Mouse (Mus musculus): ENCODE data around the gene Dnaja3. TPM values are rescaled to one million over a fixed set of nuclear protein-coding genes. Genes with fewer than 3 reads are reported as not detected.
"Not testable (repeated sequence)": the region's sequence is repeated elsewhere in the genome, so short reads cannot be mapped to it uniquely, and the experiment has no call there.

Dnaja3 gene
- polyA plus RNA-seq, 1 experiment, result 51.9 TPM

DNA sequence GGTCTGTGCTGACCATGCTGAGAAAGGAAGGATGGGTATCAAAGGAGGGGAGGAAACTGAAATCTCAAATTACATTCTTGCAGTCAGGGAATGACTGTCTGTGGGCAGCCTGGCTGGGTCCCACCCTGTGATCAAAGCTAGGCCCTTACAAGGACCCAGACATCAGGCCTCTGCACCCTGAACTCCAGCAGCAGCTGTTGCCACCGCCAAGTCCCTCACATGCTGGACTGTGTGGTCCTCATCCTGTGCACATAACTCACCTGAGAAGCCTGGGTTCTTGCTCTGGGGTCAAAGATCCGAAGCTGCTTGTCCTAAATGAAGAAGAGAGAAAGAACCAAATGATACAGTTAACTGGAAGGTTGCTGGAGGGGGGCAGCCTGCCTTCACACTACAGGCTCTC is 21.8 kb downstream of the Dnaja3 start:
- no peak for DNase-seq (ENCODE audit: extremely low spot score in 1 of 2, low spot score in 1 of 2)

- no peak for DNase-seq (ENCODE audit: extremely low spot score in 1 of 2, low spot score in 1 of 2)
Observed at GRCm38 (mm10) chr16:4663806-4664205, 24.0 kb downstream of the Dnaja3 start.

GRCm38 (mm10) chr16:4665726-4666125 is 25.9 kb downstream of the Dnaja3 start:
- no peak for DNase-seq (ENCODE audit: extremely low spot score in 1 of 2, low spot score in 1 of 2)

- peak; percentile 71 to 97 for DNase-seq (ENCODE audit: extremely low spot score in 1 of 2, low spot score in 1 of 2)
Observed at GRCm38 (mm10) chr16:4667190-4667808, 27.5 kb downstream of the Dnaja3 start.

DNA sequence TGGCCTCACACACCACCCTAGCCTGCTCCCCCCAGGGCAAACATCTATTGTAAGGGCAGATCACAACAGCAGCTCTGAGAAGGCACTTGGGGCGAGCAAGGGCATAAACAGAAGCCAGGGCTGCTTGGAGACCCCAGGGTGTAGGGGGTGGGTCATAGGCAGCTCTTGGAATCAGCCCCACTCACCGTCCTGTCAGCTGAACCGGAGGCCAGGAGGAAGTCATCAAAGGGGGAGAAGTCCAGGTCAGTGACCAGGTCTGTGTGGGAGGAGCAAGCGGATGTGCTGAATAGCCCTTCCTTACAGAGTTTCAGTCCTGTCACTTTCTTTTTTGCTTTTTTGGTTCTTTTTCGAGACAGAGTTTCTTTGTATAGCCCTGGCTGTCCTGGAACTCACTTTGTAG is 30.5 kb downstream of the Dnaja3 start:
- no peak for DNase-seq (ENCODE audit: extremely low spot score in 1 of 2, low spot score in 1 of 2)

- DNase-seq (ENCODE audit: extremely low spot score in 1 of 2, low spot score in 1 of 2), result no peak
Observed at GRCm38 (mm10) chr16:4674091-4674490, 34.3 kb downstream of the Dnaja3 start.

- no peak for DNase-seq (ENCODE audit: extremely low spot score in 1 of 2, low spot score in 1 of 2)
Observed at GRCm38 (mm10) chr16:4676836-4677235, 37.0 kb downstream of the Dnaja3 start.

DNA sequence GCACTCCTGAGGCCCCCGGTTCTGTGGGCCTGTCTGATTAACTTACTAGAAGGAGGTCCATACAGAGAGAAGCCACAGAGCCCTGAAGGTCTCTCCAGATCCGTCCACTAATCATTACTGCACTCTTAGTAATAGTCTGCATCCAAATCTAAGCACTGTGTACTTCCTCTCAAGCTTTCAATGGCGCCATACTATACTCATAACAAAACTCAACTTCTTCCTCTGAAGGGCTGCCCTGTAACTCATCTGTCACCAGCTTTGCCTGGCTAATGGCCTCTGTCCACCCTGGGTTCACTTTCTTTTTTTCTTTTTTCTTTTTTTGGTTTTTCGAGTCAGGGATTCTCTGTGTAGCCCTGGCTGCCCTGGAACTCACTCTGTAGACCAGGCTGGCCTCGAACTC is 38.3 kb downstream of the Dnaja3 start:
- no peak for DNase-seq (ENCODE audit: extremely low spot score in 1 of 2, low spot score in 1 of 2)

DNA sequence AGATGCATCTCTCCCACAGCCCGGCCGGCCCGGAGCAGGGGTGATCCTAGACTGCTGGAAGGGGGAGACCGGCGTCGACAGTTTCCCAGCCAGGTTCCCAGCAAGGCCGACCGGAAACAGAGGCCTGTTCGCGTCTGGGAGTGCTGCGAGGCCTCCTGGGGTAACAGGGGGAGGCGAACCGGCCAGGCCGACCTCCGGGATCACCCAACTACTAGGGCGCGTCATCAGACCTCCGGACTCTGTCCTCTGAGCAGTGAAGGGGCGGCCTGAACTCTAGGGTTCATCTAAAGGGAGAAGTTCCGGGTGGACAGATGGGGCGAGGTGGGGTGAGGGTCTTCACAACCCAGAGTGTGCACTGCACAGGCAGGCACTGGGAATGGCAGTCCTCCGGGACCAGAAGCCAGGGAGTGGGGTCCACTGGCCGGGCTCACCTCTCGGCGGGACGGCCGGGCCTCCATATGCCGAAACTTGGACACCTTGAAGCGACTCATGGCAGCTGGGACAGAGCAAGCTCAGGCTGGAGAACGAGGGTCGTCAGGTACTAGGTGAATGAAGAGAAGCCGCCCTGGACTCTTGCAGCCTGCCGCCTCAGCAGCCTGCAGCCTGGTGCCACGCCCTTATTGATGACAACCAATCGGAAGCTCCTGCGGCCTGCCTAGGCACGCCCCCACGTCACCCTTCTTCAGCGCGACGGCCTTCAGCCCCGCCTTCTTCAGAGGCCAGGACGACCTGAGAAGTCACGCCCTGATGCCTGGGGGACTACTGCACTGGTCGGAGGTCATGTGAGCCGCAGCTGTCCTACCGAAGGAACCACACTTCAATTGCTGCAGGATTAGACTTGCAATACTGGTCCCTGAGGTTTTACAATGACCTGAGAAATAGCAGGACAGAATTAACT is 39.6 kb downstream of the Dnaja3 start, which contains the start of gene Coro7:
Gene Coro7 (minus strand): TSS at position 657 of the 898 bp plus-strand sequence.
- peak; percentile 86 to 89 for DNase-seq (ENCODE audit: extremely low spot score in 1 of 2, low spot score in 1 of 2)

DNA sequence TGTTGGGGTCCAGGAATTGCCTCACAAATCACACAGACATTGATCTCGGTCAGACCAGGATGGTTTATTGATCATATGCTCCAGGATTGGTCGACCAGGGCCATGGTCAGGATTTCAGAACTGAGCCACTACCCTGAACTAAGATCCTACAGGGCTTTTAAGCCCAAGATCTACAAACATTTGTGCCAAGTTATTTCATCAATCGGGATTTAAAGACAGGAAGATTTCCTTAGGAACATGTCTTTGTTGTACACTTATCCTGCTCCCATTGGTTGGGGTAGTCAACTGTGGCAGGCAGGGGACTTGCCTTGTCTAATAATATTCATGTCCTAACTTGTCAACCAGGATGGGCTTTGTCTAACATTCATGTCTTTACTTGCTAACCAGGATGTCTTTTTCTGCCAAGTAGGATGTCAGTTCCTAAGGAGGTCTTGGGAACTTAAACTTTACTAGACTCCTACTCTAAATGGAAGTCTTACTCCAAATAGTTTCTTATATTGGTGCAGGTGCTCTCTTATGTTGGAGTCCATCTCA is 41.2 kb downstream of the Dnaja3 start:
- DNase-seq (ENCODE audit: extremely low spot score in 1 of 2, low spot score in 1 of 2), result not testable (repeated sequence)

DNA sequence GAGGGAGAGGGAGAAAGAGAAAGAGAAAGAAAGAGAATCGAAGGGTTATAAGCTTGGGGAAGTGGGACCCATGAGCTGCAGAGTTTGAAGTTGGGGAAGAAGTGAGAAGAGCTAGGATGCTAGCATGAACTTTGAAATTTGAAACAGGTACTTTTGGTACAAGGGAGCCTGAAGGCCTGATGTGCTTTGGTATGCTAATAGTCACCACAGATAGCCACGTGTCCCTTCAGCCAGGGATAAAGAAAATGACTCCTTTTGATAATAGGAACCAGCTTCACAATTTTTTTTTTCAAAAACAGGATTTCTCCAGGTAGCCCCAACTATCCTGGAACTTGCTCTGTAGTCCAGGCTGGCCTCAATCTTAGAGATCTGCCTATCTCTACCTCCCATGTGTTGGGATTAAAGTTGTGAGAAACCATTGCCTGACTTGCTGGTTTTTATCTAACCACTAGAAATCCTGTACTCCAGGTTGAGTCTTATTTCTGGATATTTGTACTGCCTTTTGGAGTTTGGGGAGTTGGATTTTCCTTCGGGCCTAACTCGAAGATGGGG is 42.9 kb downstream of the Dnaja3 start:
- DNase-seq (ENCODE audit: extremely low spot score in 1 of 2, low spot score in 1 of 2), result no peak

GRCm38 (mm10) chr16:4683193-4683580 is 43.4 kb downstream of the Dnaja3 start:
- no peak for DNase-seq (ENCODE audit: extremely low spot score in 1 of 2, low spot score in 1 of 2)

DNA sequence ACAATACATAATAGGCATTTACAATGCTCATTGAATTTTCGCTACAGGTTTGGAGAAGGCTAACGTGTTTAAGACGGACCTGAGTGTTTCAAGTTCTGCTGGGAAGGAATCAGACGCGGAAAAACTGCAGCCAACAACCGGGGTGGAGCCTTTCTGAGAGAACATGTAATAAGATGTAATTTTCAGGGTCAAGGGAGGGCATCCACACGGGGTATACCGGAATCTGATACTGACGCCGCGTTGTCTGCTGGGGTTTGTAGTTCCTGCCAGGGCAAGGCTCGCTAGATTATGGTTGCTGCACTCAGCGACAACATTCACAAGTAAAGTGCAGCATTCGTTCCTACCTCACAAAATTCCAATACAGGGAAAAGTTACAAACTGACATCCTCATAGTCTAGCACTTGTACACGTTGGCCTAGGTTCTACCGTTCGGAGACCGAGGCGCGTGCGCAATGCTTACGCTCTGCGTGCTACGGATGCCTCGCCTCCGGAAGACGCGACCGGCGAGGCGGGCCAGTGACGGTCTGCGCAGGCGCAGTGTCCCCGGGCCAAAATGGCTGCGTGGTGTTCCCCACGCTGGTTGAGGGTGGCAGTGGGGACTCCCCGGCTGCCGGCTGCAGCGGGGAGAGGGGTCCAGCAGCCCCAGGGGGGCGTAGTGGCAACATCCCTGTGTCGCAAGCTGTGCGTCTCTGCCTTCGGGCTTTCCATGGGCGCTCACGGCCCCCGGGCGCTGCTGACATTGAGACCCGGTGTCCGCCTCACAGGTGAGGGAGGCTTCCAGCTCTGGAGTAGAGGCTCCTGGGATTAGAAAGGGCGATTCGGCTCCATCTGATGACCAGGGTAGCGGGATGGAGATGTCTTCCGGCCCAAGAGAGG is 44.0 kb downstream of the Dnaja3 start:
- DNase-seq (ENCODE audit: extremely low spot score in 1 of 2, low spot score in 1 of 2), result peak; percentile 87 to 98

DNA sequence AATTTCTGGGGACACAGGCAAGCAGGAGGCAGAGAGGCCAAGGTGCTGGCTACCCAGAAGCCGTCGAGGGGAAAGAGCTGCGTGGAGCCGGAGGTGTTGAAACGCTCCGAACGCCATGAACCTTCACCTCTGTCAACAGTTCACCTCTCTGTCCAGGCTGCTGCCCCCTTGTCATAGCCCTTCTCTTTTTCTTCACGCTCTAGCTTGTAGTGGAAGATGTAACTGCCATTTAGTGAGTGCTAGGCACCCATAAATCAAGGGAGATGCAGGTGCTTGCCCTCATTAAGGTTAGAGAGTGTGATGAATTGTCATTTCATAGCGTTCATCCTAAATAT is 44.6 kb downstream of the Dnaja3 start:
- no peak for DNase-seq (ENCODE audit: extremely low spot score in 1 of 2, low spot score in 1 of 2)

DNA sequence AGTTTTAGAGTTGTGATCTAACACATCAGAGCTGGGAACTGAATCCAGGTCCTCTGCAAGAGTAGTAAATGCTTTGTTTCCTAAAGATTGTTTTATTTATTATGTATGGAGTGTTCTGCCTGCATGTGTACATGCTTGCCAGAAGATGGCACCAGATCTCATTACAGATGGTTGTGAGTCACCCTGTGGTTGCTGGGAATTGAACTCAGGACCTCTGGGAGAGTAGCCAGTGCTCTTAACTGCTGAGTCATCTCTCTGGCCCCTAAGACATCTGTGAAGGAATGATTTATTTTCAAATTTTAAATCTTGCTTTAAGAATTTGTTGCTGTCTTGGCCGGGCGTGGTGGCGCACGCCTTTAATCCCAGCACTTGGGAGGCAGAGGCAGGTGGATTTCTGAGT is 49.6 kb downstream of the Dnaja3 start:
- DNase-seq (ENCODE audit: extremely low spot score in 1 of 2, low spot score in 1 of 2), result not testable (repeated sequence)

GRCm38 (mm10) chr16:4701211-4701610 is 61.4 kb downstream of the Dnaja3 start:
- no peak for DNase-seq (ENCODE audit: extremely low spot score in 1 of 2, low spot score in 1 of 2)

GRCm38 (mm10) chr16:4702646-4703045 is 62.9 kb downstream of the Dnaja3 start:
- DNase-seq (ENCODE audit: extremely low spot score in 1 of 2, low spot score in 1 of 2), result no peak

DNA sequence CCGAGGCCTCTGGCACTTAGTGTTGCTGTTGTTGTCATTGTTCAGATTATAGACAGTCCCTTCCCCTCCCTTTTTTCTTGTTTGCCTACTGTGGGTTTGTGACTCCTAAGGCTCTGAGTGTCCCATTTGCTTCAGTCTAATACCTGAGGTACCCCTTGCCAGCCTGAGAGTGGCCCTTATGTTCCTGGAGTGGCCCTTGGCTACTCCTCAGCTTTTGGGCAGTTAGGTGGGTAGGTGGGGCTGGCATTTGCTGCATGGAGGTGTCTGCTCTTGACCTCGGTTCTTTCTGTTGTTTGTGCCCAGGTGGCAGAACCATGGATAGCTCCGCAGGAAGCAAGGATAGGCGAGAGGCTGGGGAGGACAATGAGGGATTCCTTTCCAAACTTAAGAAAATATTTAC is 65.8 kb downstream of the Dnaja3 start:
- no peak for DNase-seq (ENCODE audit: extremely low spot score in 1 of 2, low spot score in 1 of 2)

- DNase-seq (ENCODE audit: extremely low spot score in 1 of 2, low spot score in 1 of 2), result no peak
Observed at GRCm38 (mm10) chr16:4711173-4711572, 71.4 kb downstream of the Dnaja3 start.

- DNase-seq (ENCODE audit: extremely low spot score in 1 of 2, low spot score in 1 of 2), result no peak
Observed at GRCm38 (mm10) chr16:4713861-4714710, 74.3 kb downstream of the Dnaja3 start.

All from frontal cortex, adult 2 months (tissue).